Mouse (Mus musculus) E14TG2a.4 (cell line): Measurements from ENCODE around the gene Gtsf1.

Experiments
- H3K27me3 ChIP-seq: 2 replicates; pipeline ENCODE4 v1.6.1; 2014; ENCODE audit warnings: low read length, control low read depth; ENCODE audit not compliant: insufficient read depth
- H3K36me3 ChIP-seq: 2 replicates; pipeline ENCODE4 v1.6.1; 2014; ENCODE audit warnings: low read length, control low read depth; ENCODE audit not compliant: insufficient read depth
- H3K4me1 ChIP-seq: replicated peaks from 2 replicates; pipeline ENCODE4 v1.6.1; 2014; ENCODE audit warnings: low read depth, low read length, control low read depth
- H3K4me3 ChIP-seq: replicated peaks from 2 replicates; pipeline ENCODE4 v1.5.1; 2014; ENCODE audit warnings: mild to moderate bottlenecking, low read length
- H3K9me3 ChIP-seq: 2 replicates; pipeline ENCODE4 v1.6.1; 2014; ENCODE audit warnings: low read length, control low read depth
- CTCF ChIP-seq: conservative IDR thresholded peaks from 2 replicates; pipeline ENCODE4 v1.5.1; 2014; ENCODE audit warnings: low read length
- NANOG ChIP-seq: IDR thresholded peaks from 2 replicates; pipeline ENCODE4 v1.6.1; 2014; ENCODE audit warnings: borderline replicate concordance, low read length, mixed read lengths
- POU5F1 ChIP-seq: IDR thresholded peaks from 2 replicates; pipeline ENCODE4 v1.6.1; 2014; ENCODE audit warnings: low read length, borderline replicate concordance

Gene Gtsf1

DNA sequence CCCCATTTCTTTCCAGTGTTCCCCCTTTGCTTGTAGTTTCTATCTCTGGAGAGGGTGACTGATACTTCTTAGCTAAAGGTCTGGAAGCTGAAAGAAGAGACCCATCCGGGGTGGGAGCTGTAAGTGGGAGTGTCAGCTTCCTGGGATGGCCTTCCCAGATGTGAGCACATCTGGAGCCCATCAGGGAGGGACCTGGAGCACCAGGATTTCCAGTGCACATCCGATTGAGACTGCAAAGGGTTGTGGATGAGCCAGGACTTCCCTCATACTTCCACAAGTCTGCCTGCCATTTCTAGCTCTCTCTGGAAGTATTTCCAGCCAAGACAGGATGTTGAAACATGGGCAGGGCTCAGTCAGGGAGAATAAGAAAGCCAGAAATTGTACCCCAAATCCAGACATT lies 59.1 kb downstream of the Gtsf1 start:
- no peak for TF ChIP-seq CTCF
- TF ChIP-seq POU5F1 = no peak
- no peak for TF ChIP-seq NANOG
- Histone ChIP-seq H3K27me3 (peaks cover 11% of the 10 kb centered on the region), H3K4me3 (no peak overlapping the region), H3K4me1 (peaks cover 52% of the 10 kb centered on the region), H3K9me3 (no peaks in the 10 kb centered on the region), H3K36me3 (no peaks in the 10 kb centered on the region)

DNA sequence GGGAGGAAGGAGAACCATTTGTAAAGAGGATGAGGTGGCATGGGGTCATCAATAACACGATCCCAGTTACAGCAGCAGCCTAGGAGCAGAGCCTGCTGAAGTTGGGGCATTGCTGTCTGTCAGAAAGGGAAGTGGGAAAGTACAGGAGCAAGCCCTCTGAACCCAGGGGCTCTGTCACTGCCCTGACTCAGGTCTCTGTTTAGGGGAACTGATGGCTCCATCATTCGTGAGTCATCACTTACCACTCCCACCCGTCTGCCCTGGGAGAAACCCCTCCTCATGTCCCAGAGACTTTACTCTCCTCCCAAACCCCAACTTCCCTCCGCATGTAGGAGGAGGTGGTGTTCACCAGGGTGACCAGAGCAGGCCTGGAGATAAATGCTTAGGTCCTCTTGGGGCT lies 59.8 kb downstream of the Gtsf1 start:
- H3K4me1 ChIP-seq = peaks cover 53% of the 10 kb centered on the region
- H3K4me3 ChIP-seq = no peak overlapping the region
- H3K27me3 ChIP-seq = peaks cover 4% of the 10 kb centered on the region; the same call in 1 of the 2 replicates
- H3K36me3 ChIP-seq = no peaks in the 10 kb centered on the region
- TF ChIP-seq CTCF (no peak), POU5F1 (no peak), NANOG (no peak)
- H3K9me3 ChIP-seq = no peaks in the 10 kb centered on the region

DNA sequence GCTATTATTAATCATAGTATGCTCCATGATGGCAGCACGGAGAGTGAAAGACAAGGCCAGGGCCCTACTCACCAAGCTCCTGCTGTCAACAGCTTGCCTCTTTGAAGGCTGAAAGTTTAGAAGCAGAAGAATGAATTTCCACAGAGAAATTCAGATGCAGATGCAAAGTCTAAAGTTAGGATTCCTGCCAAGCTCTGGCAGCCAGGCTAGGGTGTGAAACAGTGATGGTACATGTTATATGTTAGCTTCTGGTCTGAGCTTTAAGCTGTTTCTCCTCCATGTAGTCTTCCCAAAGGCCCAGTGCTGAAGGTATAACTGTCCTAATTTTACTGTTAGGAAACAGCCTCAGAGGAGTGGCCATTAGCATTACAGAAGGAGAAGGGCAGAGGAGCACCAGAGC lies 61.1 kb downstream of the Gtsf1 start:
- Histone ChIP-seq H3K4me1 (peaks cover 67% of the 10 kb centered on the region), H3K27me3 (no peaks in the 10 kb centered on the region), H3K4me3 (no peak overlapping the region), H3K36me3 (no peaks in the 10 kb centered on the region), H3K9me3 (no peaks in the 10 kb centered on the region)
- no peak for TF ChIP-seq NANOG
- TF ChIP-seq POU5F1 = no peak
- TF ChIP-seq CTCF = no peak

DNA sequence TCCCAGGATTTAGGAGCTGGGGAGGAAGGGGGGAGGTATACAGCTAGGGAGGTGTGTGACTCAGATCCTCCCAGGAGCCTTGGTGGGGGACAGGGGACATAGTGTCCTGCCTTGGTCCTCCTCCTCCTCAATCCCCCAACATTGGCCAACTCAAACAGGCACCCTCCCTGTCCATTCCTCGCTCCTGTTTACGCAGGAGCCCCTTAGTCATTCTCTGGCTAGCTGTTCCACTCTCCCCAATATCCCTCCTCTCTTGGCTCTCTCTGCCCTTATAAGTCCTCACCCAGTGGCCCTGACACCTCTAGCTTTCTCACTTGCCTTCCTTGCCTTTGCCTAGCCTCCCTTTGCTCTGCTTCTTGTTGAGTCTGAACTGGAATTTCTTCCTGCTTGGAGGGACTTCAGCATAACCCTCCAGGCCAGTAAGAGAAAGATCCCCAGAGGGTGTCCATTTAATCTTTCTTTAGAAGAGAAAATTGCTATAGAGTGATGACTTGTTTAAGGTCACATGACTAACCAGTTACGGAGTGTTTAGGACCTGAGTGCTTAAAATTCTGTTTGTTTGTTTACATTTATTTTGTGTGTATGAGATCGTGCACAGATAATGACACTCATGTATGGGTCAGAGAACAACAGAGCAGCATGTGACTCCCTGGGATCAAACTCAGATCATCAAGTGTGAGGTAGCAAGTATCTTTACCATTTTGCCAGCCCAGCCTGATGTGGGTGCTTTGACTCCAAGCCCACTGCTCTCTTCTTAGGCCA lies 61.9 kb downstream of the Gtsf1 start:
- TF ChIP-seq POU5F1 = no peak
- TF ChIP-seq CTCF = no peak
- TF ChIP-seq NANOG = no peak
- Histone ChIP-seq H3K9me3 (no peaks in the 10 kb centered on the region), H3K4me3 (no peak overlapping the region)

DNA sequence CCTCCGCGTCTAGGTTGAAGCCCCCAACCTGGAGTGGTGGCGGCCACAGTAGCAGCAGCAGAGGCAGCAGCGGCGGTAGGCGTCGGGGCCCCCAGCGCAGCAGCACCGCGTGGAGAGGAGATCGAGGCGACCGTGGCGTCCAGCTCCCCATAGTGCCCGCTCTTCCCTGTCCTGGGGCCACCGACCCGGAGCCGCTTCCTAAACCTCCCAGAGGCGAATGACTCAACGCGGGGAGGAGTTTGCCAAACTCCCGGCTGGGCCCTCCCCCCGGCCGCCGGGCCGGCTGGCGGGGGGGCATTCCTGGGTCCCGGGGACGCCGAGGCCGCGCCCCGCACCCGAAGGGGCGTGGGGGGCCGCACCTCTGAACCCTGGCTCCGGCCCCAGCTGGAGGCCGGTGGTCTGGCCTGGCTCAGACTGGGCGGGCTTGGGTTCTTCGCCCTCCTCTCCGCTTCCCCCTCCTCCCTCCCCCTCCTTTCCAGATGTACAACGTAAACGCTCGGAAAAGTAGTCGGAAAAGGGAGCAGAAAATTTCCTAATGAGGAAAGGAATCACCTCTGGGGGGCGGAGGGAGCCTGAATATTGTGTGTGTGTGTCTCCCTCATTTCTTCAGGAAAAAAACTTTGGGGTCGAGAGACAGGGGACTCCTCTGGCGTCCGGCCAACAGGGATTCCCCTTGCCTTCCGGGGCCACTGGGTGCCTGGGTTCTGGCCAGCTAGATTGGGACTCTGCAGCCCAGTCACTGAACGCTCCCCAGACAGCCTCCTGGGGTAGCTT lies 63.7 kb downstream of the Gtsf1 start, which contains the start of gene Itga5:
TSS of gene Itga5 (minus strand) at position 388 of the 774 bp plus-strand sequence.
- peak within 1 kb of the TSS; percentile 95 for H3K4me3 ChIP-seq
- H3K27me3 ChIP-seq = no peaks in the 10 kb centered on the region
- TF ChIP-seq POU5F1 (no peak), CTCF (no peak), NANOG (no peak)
- H3K9me3 ChIP-seq = no peaks in the 10 kb centered on the region
- H3K36me3 ChIP-seq = peaks cover 9% of the 10 kb centered on the region
- H3K4me1 ChIP-seq = peaks cover 86% of the 10 kb centered on the region

More for the DNA sequence above, 61.9 kb downstream of the Gtsf1 start:
- H3K36me3 ChIP-seq = no peaks in the 10 kb centered on the region
- H3K27me3 ChIP-seq = no peaks in the 10 kb centered on the region
- H3K4me1 ChIP-seq = peaks cover 74% of the 10 kb centered on the region

DNA sequence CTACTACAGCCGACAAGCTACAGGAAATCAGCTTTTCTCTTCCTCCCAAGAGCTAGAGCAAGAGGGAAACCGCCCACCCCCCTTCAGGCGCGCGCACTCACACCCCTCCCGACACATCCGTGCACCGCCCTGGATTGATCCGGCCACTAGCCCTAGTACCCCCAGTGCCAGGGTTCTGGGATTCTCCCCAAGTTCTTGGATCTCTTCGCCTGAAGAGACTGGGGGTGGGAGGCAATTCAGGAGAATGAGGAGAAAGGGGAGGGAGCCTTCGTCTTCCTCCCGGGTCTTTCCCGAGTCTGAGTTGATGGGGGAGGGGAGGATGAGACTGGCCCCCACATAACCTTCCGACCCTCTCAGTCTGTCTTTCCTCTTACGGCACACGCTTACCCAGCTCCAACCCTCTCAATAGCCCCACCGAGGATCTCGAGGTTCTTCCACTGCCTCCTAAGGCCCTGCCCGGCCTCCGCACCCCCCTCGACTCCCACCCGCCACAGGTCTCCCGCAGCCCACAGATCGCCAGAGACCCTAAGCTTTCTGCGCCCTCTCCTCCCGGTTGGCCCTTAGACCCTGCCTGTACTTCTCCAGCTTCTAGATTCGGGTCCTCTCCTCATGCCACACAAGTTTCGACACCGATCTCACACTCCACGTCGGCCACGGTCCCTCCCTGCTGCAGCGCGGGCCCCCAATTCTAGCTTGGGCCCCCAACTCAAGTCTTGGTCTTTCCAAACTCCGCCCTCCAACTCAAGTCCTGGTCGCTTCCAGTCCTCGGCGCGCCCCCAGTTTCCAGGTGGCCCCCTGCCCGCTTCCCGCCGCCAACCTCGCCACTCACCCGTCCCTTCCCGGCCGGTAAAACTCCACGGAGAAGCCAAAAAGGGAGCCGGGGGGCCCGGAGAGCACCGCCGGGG lies 64.5 kb downstream of the Gtsf1 start:
- peak overlapping the region; percentile 95 for H3K4me3 ChIP-seq
- no peaks in the 10 kb centered on the region for H3K27me3 ChIP-seq
- H3K9me3 ChIP-seq = no peaks in the 10 kb centered on the region
- no peak for TF ChIP-seq CTCF
- TF ChIP-seq NANOG = no peak
- TF ChIP-seq POU5F1 = no peak
- peaks cover 86% of the 10 kb centered on the region for H3K4me1 ChIP-seq
- peaks cover 15% of the 10 kb centered on the region for H3K36me3 ChIP-seq

DNA sequence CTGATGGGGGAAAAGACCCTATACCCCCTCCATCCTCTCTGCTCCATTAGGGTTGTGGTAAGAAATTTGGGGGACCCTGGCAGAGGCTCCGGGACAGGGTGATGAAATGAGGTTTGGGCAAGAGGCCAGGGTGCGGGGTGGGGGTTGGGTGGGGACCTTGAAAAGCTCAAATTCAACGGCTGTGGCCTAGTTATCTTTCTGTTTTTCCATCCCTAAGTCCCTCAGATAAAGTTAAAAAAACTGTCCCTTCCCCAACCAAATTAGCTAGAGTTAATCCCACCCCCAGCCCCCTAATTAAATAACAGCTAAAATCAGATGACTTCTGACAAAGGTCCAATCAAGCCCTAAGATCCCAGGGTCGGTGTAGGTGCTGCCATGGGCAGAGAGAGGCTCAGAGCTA lies 65.5 kb downstream of the Gtsf1 start:
- Histone ChIP-seq H3K27me3 (no peaks in the 10 kb centered on the region), H3K4me3 (peak overlapping the region; percentile 95), H3K36me3 (peaks cover 23% of the 10 kb centered on the region), H3K4me1 (peaks cover 86% of the 10 kb centered on the region), H3K9me3 (no peaks in the 10 kb centered on the region)
- TF ChIP-seq CTCF = no peak
- TF ChIP-seq POU5F1 = no peak
- no peak for TF ChIP-seq NANOG
